Mouse (Mus musculus): ENCODE data around the gene Spsb3.

The Spsb3 gene

GRCm38 (mm10) chr17:24886134-24886931 is at the start of gene Spsb3, which contains the start of gene Nubp2:
Gene Spsb3 (plus strand): TSS chr17:24886643.
Gene Nubp2 (minus strand): TSS chr17:24886349.
- DNase-seq (ENCODE audit: low spot score in 2 of 2), result peak; percentile 97 to 98

GRCm38 (mm10) chr17:24839842-24840241 is 46.6 kb upstream of the Spsb3 start, which contains the start of gene Hagh:
Gene Hagh (plus strand): TSS chr17:24840143.
- DNase-seq (ENCODE audit: low spot score in 2 of 2), result no peak

- DNase-seq (ENCODE audit: low spot score in 2 of 2), result no peak
Measured at GRCm38 (mm10) chr17:24840341-24840740, 46.1 kb upstream of the Spsb3 start.

DNA sequence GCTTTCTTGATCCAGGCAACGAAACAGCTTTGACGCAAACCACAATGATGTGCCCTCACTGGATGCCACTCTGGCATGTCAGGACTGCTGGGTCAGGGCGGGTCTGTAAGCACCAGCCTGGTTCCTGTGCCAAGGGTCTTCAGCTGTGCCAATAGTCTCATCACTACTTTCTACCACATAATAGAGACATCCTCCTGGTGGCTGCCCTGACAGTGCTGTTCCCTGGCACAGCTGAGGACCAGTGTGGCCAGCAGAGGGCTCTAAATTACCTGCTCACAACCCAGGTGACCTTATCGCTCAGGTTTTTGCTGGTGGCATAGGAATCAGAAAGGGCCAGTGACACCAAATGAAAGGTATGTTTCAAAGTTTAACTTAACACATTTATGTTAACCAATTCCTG is 45.3 kb upstream of the Spsb3 start:
- peak; percentile 44 to 73 for DNase-seq (ENCODE audit: low spot score in 2 of 2)

DNA sequence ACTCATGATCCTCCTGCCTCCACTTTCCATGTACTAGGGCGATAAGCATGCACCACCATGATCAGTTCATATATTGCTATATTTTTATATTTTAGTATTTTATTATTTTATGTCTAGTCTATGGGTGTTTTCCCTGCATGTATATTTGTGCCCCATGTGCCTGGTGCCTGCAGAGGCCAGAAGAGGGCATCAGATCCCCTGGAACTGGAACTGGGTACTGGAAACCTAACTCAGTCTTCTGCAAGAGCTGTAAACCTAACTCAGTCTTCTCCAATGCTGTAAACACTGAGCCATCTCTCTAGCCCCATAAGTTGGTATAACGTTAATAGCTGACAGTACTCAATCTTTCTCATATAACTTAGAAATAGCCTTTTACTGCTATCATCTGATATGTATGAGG is 43.8 kb upstream of the Spsb3 start:
- peak; percentile 45 to 64 for DNase-seq (ENCODE audit: low spot score in 2 of 2)

GRCm38 (mm10) chr17:24844525-24844924 is 41.9 kb upstream of the Spsb3 start:
- no peak for DNase-seq (ENCODE audit: low spot score in 2 of 2)

- DNase-seq (ENCODE audit: low spot score in 2 of 2), result no peak
Measured at GRCm38 (mm10) chr17:24847386-24847785, 39.1 kb upstream of the Spsb3 start.

- peak; percentile 47 to 66 for DNase-seq (ENCODE audit: low spot score in 2 of 2)
Measured at GRCm38 (mm10) chr17:24848600-24849031, 37.8 kb upstream of the Spsb3 start.

DNA sequence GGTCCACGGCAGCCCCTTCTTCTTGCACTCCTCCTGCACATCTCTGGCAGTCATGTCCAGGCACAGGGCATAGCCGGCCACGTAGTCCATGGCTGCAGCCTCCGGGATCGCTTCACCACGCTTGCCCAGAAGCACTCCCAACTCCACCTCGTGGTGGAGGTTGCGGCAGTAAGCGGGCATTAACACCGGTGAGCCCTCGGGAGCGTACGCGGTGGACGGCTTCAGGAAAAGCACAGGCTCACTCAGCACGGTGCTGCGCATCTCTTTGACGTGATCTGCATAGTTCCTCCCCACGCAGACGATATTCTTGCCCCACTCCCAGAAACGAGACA is 36.7 kb upstream of the Spsb3 start:
- DNase-seq (ENCODE audit: low spot score in 2 of 2), result no peak

DNA sequence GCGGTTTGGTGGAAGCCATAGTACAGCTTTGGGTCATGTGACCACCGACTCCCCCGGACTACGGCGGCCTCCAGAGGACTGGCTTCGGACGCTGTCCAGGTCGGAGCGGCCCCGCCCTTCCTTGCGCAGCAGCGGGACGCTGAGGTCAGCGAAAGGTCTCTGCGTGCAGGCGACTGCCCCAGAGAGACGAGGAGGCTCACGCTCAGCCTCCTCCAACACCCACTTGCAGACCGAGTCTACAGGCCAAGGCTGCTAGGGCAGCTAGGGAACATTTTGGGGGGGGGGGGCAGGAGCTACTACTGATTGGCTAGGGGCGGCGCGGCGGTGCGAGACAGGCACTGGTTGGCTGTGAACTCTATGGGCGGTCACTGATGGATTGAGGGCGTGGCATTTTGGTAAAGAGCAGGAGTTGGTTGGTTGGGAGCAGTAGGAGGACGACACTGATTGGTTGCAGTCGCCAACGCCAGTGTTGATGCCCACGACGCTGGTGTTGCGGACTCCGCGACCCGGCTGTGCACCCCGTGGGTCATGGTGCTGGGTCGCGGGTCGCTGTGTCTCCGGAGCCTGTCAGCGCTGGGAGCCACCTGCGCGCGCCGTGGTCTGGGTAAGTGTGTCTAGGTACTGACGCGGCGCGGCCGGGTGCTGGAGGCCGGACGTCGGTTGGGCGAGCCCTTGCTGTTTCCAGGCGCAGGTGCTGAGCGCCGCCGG is 36.2 kb upstream of the Spsb3 start, which contains the start of gene Fahd1:
Gene Fahd1 (minus strand): TSS at position 300 of the 708 bp plus-strand sequence.
- DNase-seq (ENCODE audit: low spot score in 2 of 2), result peak; percentile 94 to 95

GRCm38 (mm10) chr17:24850773-24851127 is 35.7 kb upstream of the Spsb3 start:
- DNase-seq (ENCODE audit: low spot score in 2 of 2), result no peak

DNA sequence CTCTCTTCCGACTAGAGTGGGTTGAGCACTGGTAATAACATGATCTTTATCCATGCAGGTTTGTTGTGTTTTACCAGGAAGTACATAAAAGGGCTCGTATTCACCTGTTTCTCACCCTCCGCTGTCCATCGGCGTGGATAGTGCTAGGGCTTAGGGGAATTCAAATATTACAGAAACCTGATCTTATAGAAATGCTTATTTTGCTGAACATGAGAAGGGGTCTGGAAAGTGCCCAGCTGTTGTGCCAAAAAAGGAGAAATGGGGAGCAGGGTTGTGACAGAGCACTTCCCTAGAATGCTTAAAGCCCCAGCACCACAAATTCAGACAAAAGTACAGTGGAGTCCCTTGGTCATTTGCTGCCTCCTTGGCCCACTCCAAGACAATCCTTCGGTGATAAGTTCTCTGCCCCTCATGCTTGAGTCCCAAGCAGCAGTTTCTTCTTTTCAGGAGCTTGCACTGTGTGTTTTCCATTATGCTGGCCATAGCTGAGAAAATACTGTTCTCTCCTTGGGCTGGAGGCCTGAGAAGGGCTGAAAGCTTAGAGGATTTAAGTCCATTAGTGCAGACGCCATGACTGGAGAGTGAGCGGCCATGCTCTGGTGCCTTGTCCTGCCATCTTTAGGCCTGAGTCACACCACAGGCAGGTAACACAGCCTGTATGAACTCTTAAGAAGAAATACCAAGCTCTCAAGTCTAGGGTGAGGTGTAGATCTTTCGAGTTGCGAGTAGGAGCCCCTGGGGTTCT is 34.9 kb upstream of the Spsb3 start:
- DNase-seq (ENCODE audit: low spot score in 2 of 2), result peak in 1 of 2 experiments; percentile 58

- DNase-seq (ENCODE audit: low spot score in 2 of 2), result no peak
Measured at GRCm38 (mm10) chr17:24855838-24856464, 30.5 kb upstream of the Spsb3 start.

DNA sequence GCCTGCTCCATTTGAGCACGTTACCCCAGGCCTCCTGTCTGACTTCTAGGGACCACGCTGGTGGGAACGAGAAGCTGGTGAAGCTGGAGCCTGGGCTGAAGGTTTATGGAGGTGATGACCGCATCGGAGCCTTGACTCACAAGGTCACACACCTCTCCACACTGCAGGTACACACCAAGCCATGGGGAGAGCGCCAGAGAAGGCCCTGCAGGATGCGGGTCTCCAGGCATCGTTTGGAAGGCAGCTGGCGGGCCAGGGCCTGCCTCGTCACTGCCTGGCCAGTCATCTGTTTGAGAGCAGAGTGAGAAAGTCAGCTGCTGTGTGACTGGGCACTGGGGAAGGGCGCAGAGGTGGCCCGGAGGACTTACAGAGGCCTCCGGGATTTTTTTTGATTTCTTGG is 29.9 kb upstream of the Spsb3 start:
- DNase-seq (ENCODE audit: low spot score in 2 of 2), result peak in 1 of 2 experiments; percentile 59

DNA sequence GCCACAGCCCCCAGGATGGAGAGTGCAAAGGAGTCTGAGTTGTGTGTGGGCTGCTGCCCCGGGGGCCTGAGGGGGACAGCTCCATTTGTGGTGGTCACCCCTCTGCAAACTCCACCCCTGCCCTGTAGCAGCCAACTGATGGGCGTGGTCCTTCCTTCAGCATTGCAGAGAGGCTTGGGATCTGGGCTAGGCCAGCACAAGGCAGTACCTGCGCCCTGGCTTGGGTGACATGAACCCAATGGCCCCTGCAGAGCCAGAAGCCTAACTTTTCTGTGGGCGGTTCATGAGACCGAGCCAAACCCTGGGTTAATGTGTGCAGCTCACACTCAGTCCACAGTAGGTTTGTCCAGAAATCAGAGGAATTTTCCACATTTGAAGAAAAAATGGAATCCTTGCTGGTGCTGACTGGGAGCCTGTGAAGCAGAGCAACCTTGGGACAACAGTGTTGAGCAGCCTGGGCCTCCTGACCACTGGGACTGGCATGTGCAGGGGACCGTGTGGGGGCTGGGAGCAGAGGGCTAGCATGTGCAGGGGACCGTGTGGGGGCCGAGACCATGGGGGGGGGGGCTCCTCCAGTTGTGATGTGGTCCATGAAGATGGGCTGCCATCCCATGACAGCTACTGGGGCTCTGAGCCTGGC is 28.5 kb upstream of the Spsb3 start:
- peak; percentile 62 to 73 for DNase-seq (ENCODE audit: low spot score in 2 of 2)

DNA sequence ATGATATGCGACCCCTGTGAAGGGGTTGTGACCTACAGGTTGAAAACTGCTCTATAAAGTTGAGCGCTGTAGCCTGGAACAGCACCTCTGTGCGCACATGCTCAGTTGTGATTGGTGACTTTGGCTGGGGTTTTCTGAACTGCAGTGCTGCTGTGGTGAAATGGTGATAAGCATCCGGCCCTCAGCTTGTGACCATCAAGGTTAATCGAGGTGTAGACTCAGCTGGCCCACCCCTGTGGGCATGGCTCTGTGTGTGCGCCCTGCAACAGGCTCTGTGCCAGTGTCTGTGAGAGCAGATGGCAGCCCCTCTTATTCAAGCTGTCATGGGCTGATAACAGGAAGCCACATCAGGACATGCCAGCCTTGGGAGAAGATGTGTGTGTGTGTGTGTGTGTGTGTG is 27.5 kb upstream of the Spsb3 start:
- peak; percentile 84 for DNase-seq (ENCODE audit: low spot score in 2 of 2)

- DNase-seq (ENCODE audit: low spot score in 2 of 2), result peak; percentile 74 to 81
Measured at GRCm38 (mm10) chr17:24860076-24860475, 26.4 kb upstream of the Spsb3 start.

DNA sequence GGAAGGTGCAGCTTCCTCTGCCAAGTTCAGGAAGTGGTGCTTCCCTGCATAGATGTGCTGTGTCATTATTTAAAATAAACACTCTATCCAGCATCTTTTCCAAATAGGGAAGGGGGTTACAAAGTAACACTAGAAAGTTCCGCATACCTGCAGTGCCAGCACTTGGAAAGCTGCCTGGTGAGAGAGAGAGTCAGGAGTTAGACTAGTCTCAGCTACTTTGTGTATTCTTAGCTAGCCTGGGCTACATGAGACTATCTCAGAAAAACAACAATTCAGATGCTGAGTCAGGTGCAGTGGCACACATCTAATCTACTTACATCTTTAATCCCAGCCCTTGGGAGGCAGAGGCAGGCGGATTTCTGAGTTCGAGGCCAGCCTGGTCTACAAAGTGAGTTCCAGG is 24.7 kb upstream of the Spsb3 start:
- DNase-seq (ENCODE audit: low spot score in 2 of 2), result no peak

DNA sequence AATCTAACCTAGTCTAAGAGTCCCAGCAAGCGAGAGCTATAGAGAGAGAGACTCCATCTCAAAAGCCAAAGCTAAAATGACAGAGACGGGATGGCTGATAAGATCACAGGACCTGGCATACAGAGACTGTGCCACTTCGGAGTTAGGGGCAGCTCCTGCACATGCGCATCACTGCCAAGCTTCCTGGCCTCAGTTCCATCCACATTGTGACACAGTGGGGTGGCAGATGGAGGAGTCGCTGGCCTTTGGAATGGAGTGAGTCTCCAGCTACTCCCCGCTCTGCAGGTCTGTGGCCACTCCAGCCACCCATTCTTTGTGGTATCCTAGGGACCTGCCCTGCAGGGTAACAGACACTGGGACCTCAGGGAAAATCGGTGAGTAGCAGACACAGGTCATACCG is 20.7 kb upstream of the Spsb3 start, which contains the start of gene Igfals:
Gene Igfals (plus strand): TSS at position 222 of the 400 bp plus-strand sequence.
- no peak for DNase-seq (ENCODE audit: low spot score in 2 of 2)

DNA sequence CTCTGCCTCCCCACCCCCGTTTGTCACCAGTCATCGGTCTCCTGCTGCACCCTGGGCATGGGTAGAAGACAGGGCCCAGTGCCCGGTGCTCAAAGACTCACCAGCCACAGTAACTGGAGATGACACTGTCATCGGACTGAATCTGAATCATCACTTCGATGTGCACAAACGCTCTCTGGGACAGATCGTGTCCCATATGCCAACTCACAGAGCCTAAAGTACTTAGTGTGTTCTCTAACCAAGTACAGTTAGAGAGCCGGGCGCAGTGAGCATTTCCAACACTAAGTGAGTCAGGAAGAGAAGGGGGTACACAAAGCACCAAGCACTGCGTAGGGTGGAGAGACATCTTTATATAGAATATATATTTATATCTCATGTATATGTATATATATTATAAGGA is 18.5 kb upstream of the Spsb3 start:
- DNase-seq (ENCODE audit: low spot score in 2 of 2), result no peak

GRCm38 (mm10) chr17:24873695-24874404 is 12.6 kb upstream of the Spsb3 start:
- no peak for DNase-seq (ENCODE audit: low spot score in 2 of 2)

Data from spleen, postnatal 4 days (tissue).